Mouse (Mus musculus): ENCODE results near the gene Mcrip1. TPM values are rescaled to one million over a fixed set of nuclear protein-coding genes. Genes with fewer than 3 reads are reported as not detected.
"Not testable (repeated sequence)": the region's sequence is repeated elsewhere in the genome, so short reads cannot be mapped to it uniquely, and the experiment has no call there.

Gene Mcrip1
- polyA plus RNA-seq, 1 experiment from 2014 or later: 256 TPM

DNA sequence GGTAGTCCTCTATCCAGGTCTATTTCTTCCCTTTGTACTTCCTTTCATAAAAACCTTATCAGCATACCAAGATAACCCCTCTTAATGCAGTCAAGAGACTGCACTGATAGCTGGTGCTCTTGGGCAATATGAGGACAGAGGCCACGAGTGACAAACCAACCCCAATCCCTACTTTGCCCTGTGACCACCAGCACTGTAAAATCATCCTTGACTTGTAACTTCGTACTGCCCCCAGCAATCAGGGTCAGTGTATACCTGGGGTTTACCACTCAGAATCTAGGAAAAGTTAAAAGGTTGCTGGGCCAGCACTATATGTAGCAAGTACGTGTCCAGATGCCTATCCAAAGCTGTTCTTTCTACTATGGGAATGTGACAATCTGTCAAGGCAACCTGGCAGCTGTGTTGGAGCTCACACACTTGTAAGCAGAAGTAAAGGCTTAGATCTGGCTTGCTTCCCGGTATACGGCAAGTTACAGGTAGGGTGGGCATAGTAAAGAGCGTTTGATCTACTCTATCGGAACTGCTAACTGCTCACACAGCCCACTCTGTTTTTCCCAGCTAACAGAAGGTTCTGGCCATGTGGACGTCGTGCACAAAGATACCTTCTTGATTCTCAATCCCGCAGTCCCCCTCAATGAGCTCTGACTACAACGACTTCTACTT lies 22.4 kb upstream of the Mcrip1 start:
- Histone ChIP-seq H3K27ac (ENCODE audit: low read depth, low read length) (peak overlapping the region; percentile 89), H3K36me3 (ENCODE audit: control insufficient read depth, insufficient read depth, low read length) (peaks cover 13% of the 10 kb centered on the region), H3K27me3 (ENCODE audit: control insufficient read depth, insufficient read depth, low read length) (no peaks in the 10 kb centered on the region), H3K9me3 (ENCODE audit: control insufficient read depth, low read length) (no peaks in the 10 kb centered on the region), H3K4me3 (ENCODE audit: low read depth, low read length) (peak overlapping the region; percentile 99), H3K9ac (ENCODE audit: low read depth, low read length) (peak overlapping the region; percentile 96), H3K4me1 (replicated peaks; ENCODE audit: control insufficient read depth, insufficient read depth, low read length) (peaks cover 14% of the 10 kb centered on the region; the same call in 1 of the 2 replicates), H3K4me2 (replicated peaks; ENCODE audit: low read depth, low read length) (peak overlapping the region; percentile 86)
- WGBS: 19% methylated on average over 11 of the region's 11 CpGs
- DNase-seq (ENCODE audit: low spot score): no peak
- ATAC-seq (ENCODE audit: low FRiP score): no peak

DNA sequence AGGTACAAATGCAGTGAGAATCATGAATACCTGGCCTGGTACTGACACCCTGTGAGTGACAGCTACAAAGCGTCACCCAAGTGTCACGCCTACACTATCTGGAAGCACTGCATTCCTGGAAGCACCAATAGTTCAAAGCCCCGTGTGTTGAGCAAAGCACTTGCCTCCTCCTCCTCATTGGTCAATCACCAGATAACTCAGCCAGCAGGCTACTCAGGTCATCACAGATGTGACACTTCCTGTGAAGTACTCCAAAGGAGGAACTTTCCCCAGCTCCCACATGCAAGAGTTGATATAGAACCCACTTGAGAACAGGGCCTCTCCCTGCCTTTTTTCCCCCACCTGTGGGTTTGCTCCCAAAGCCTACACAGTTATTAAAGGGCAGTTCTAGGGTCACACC lies 21.6 kb upstream of the Mcrip1 start:
- Histone ChIP-seq H3K9me3 (ENCODE audit: control insufficient read depth, low read length) (no peaks in the 10 kb centered on the region), H3K4me3 (ENCODE audit: low read depth, low read length) (peak overlapping the region; percentile 99; the same call in 1 of the 2 replicates), H3K36me3 (ENCODE audit: control insufficient read depth, insufficient read depth, low read length) (peaks cover 15% of the 10 kb centered on the region), H3K4me2 (replicated peaks; ENCODE audit: low read depth, low read length) (peak overlapping the region; percentile 86; the same call in 1 of the 2 replicates), H3K4me1 (replicated peaks; ENCODE audit: control insufficient read depth, insufficient read depth, low read length) (peaks cover 14% of the 10 kb centered on the region; the same call in 1 of the 2 replicates), H3K27ac (ENCODE audit: low read depth, low read length) (no peak overlapping the region), H3K9ac (ENCODE audit: low read depth, low read length) (peak overlapping the region; percentile 96; the same call in 1 of the 2 replicates), H3K27me3 (ENCODE audit: control insufficient read depth, insufficient read depth, low read length) (no peaks in the 10 kb centered on the region)
- WGBS: 90% methylated on average over 3 of the region's 3 CpGs
- DNase-seq (ENCODE audit: low spot score): no peak
- ATAC-seq (ENCODE audit: low FRiP score): no peak

DNA sequence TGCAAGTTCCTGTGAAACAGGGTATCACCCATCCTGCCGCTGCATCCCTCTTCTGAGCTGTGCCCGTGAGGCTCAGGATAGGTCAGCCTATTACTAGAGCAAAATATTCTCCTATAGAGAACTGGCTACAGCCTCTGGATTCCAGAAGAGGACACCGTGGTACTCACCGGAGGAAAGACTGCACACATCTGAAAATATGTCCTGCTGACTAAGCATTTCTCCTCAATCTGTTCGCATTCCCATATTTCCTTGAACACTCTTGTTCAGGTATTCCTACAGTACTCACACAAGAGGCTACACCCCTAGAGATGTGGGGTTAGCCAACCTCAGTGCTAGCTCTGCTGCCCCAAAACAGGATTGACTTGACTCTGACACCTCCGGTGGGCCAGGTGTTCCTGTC lies 18.8 kb upstream of the Mcrip1 start:
- peaks cover 23% of the 10 kb centered on the region for H3K36me3 ChIP-seq (ENCODE audit: control insufficient read depth, insufficient read depth, low read length)

DNA sequence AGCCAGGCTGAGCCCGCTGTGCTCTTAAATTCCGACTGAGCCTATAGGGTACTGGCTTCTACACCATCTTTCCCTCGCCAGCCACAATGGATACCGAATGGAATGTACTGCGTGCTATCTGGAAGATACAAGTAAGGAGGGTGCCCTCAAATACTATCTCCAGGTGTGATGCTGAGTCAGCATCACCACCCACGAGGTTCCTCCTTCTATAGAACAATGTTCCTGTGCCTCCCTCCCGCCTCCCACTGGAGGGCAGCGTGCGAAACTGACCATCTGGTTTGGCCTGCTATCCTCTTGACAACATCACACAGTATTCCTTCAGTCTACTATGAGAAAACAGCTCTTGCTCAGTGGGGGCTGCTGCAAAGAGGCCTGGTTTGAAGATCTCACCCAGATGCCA lies 15.6 kb upstream of the Mcrip1 start:
- ATAC-seq (ENCODE audit: low FRiP score): no peak

More for the DNA sequence above, 18.8 kb upstream of the Mcrip1 start:
- Histone ChIP-seq H3K4me3 (ENCODE audit: low read depth, low read length) (no peak overlapping the region), H3K9me3 (ENCODE audit: control insufficient read depth, low read length) (no peaks in the 10 kb centered on the region), H3K4me2 (replicated peaks; ENCODE audit: low read depth, low read length) (no peak overlapping the region), H3K4me1 (replicated peaks; ENCODE audit: control insufficient read depth, insufficient read depth, low read length) (peaks cover 8% of the 10 kb centered on the region; the same call in 1 of the 2 replicates), H3K27ac (ENCODE audit: low read depth, low read length) (no peak overlapping the region), H3K9ac (ENCODE audit: low read depth, low read length) (no peak overlapping the region), H3K27me3 (ENCODE audit: control insufficient read depth, insufficient read depth, low read length) (no peaks in the 10 kb centered on the region)
- no peak for DNase-seq (ENCODE audit: low spot score)
- ATAC-seq (ENCODE audit: low FRiP score): no peak
- WGBS: 96% methylated on average over 6 of the region's 6 CpGs

DNA sequence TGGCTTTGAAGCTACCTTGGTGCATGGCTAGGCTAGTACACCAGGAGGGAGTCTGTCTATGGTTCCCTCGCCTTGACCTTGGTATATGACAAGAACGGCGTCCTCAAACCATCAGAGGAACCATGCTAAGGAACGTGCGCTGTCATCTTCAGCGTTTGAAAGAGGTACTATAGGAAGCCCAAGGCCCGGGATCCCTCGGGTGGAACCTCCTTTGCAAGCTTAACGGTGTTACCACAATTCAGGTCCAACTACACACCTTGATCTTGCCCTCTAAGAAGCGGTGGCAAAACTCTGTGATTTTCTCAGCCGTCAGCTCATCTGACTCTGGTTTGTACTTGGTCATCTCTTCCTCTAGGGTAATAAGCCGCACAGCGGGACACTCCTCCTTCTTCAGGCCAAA lies 13.4 kb upstream of the Mcrip1 start:
- no peaks in the 10 kb centered on the region for H3K9me3 ChIP-seq (ENCODE audit: control insufficient read depth, low read length)
- no peak overlapping the region for H3K4me2 ChIP-seq (replicated peaks; ENCODE audit: low read depth, low read length)
- ATAC-seq (ENCODE audit: low FRiP score): no peak
- H3K27ac ChIP-seq (ENCODE audit: low read depth, low read length): no peak overlapping the region
- H3K36me3 ChIP-seq (ENCODE audit: control insufficient read depth, insufficient read depth, low read length): peaks cover 35% of the 10 kb centered on the region
- H3K4me1 ChIP-seq (replicated peaks; ENCODE audit: control insufficient read depth, insufficient read depth, low read length): no peaks in the 10 kb centered on the region
- H3K4me3 ChIP-seq (ENCODE audit: low read depth, low read length): no peak overlapping the region
- no peak for DNase-seq (ENCODE audit: low spot score)
- WGBS: 96% methylated on average over 13 of the region's 13 CpGs
- H3K27me3 ChIP-seq (ENCODE audit: control insufficient read depth, insufficient read depth, low read length): no peaks in the 10 kb centered on the region
- H3K9ac ChIP-seq (ENCODE audit: low read depth, low read length): no peak overlapping the region

More for the DNA sequence above, 15.6 kb upstream of the Mcrip1 start:
- Histone ChIP-seq H3K9ac (ENCODE audit: low read depth, low read length) (no peak overlapping the region), H3K4me2 (replicated peaks; ENCODE audit: low read depth, low read length) (no peak overlapping the region), H3K4me3 (ENCODE audit: low read depth, low read length) (no peak overlapping the region), H3K9me3 (ENCODE audit: control insufficient read depth, low read length) (no peaks in the 10 kb centered on the region), H3K27ac (ENCODE audit: low read depth, low read length) (no peak overlapping the region), H3K4me1 (replicated peaks; ENCODE audit: control insufficient read depth, insufficient read depth, low read length) (no peaks in the 10 kb centered on the region), H3K27me3 (ENCODE audit: control insufficient read depth, insufficient read depth, low read length) (no peaks in the 10 kb centered on the region), H3K36me3 (ENCODE audit: control insufficient read depth, insufficient read depth, low read length) (peaks cover 41% of the 10 kb centered on the region)
- 87% methylated on average over 9 of the region's 9 CpGs for WGBS
- DNase-seq (ENCODE audit: low spot score): no peak

DNA sequence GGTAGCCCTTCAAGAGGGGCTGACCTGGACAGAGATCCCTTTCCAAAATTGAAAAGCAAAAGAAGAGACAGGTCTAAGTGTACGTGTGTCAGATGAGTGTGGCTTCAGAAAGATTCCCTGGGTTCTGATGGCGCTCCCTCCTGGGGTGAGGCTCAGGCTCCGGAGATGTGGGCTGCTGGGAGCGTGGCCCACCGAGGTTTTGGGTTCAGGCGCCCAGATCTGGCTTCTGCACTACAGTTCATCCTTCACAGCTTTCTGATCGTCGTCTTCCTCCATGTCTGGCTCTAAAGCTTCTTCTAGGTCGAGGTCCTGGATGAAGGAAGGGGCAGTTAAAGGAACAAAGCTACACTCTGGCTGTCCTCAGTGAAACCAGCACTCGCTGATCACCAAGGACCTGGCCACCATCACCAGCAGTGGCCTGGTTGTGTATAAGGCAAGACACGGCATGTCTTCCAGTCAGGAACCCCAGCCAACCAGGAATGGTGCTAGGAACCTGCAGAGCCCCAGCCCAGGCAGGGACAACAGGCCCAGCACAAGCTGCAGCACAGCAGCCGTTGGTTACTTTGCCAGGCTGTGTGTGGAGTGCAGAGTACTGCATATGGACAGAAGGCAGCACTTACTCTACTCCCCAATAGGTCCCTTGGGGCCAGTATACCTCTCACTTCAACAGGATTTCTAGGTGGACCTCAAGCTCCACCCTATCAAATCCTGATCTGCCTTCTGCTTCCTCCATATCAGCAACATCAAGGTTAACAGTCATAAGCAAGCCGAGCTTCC lies 11.6 kb upstream of the Mcrip1 start:
- Histone ChIP-seq H3K4me3 (ENCODE audit: low read depth, low read length) (no peak overlapping the region), H3K36me3 (ENCODE audit: control insufficient read depth, insufficient read depth, low read length) (peaks cover 30% of the 10 kb centered on the region), H3K27me3 (ENCODE audit: control insufficient read depth, insufficient read depth, low read length) (no peaks in the 10 kb centered on the region), H3K9ac (ENCODE audit: low read depth, low read length) (no peak overlapping the region), H3K4me1 (replicated peaks; ENCODE audit: control insufficient read depth, insufficient read depth, low read length) (no peaks in the 10 kb centered on the region), H3K9me3 (ENCODE audit: control insufficient read depth, low read length) (no peaks in the 10 kb centered on the region), H3K27ac (ENCODE audit: low read depth, low read length) (no peak overlapping the region), H3K4me2 (replicated peaks; ENCODE audit: low read depth, low read length) (no peak overlapping the region)
- WGBS: 94% methylated on average over 13 of the region's 13 CpGs
- DNase-seq (ENCODE audit: low spot score) (no peak), ATAC-seq (ENCODE audit: low FRiP score) (no peak)

DNA sequence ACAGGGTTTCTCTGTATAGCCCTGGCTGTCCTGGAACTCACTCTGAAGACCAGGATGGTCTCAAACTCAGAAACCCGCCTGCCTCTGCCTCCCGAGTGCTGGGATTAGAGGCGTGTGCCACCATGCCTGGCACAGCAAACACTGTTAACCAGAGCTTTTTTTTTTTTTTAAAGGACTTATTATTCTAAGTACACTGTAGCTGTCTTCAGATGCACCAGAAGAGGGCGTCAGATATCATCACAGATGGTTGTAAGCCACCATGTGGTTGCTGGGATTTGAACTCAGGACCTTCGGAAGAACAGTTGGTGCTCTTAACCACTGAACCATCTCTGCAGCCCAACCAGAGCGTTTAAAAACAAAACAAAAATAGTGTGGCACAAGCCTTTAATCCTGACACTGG lies 9.3 kb upstream of the Mcrip1 start:
- not testable (repeated sequence) for H3K4me1 ChIP-seq (replicated peaks; ENCODE audit: control insufficient read depth, insufficient read depth, low read length); H3K27me3 ChIP-seq (ENCODE audit: control insufficient read depth, insufficient read depth, low read length); DNase-seq (ENCODE audit: low spot score); ATAC-seq (ENCODE audit: low FRiP score); H3K9ac ChIP-seq (ENCODE audit: low read depth, low read length); H3K4me3 ChIP-seq (ENCODE audit: low read depth, low read length); H3K27ac ChIP-seq (ENCODE audit: low read depth, low read length); H3K4me2 ChIP-seq (replicated peaks; ENCODE audit: low read depth, low read length); H3K9me3 ChIP-seq (ENCODE audit: control insufficient read depth, low read length)
- 90% methylated on average over 6 of the region's 6 CpGs for WGBS
- H3K36me3 ChIP-seq (ENCODE audit: control insufficient read depth, insufficient read depth, low read length): peaks cover 22% of the 10 kb centered on the region

DNA sequence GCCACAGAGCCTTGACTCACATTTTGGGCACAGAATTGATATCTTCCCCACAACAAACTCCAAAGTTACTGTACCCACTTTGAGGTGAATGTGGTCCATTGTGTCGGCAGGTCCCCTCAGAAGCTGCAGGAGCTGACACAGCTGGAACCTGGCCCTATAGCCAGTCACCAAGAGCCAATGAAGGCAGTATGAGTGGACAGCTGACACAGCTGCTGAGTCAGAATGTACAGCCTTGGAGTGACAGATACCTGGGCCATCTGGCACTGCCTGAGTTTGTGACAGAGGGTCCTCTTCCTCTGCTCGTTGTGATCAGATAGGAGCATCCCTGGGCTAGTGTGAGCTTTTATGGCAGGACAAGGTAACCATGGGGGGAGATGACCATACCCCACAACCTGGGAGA lies 5.7 kb upstream of the Mcrip1 start:
- Histone ChIP-seq H3K9ac (ENCODE audit: low read depth, low read length) (no peak overlapping the region), H3K4me1 (replicated peaks; ENCODE audit: control insufficient read depth, insufficient read depth, low read length) (no peaks in the 10 kb centered on the region), H3K4me3 (ENCODE audit: low read depth, low read length) (no peak overlapping the region), H3K36me3 (ENCODE audit: control insufficient read depth, insufficient read depth, low read length) (peaks cover 4% of the 10 kb centered on the region; the same call in 1 of the 2 replicates), H3K9me3 (ENCODE audit: control insufficient read depth, low read length) (no peaks in the 10 kb centered on the region), H3K4me2 (replicated peaks; ENCODE audit: low read depth, low read length) (no peak overlapping the region), H3K27me3 (ENCODE audit: control insufficient read depth, insufficient read depth, low read length) (no peaks in the 10 kb centered on the region), H3K27ac (ENCODE audit: low read depth, low read length) (no peak overlapping the region)
- 85% methylated on average over 2 of the region's 2 CpGs for WGBS
- DNase-seq (ENCODE audit: low spot score) (no peak), ATAC-seq (ENCODE audit: low FRiP score) (no peak)

All from hindbrain, embryonic 11.5 days (tissue).